Mouse (Mus musculus) brain, embryonic 14.5 days (tissue): ENCODE measurements around the gene Atg14.

ENCODE experiments used
- CTCF ChIP-seq: fragments of 200-500 bp; IDR thresholded peaks from 2 replicates; pipeline ENCODE4 v1.5.1; 2012; ENCODE audit warnings: inconsistent platforms, mild to moderate bottlenecking, moderate library complexity, borderline replicate concordance; ENCODE audit not compliant: insufficient read depth, insufficient read length; ENCODE audit errors: extremely low read depth
- POLR2A ChIP-seq: fragments of 200-500 bp; IDR thresholded peaks from 2 replicates; pipeline ENCODE4 v1.6.1; 2012; ENCODE audit warnings: mild to moderate bottlenecking, inconsistent platforms, borderline replicate concordance; ENCODE audit not compliant: poor library complexity, insufficient read depth, insufficient read length, severe bottlenecking; ENCODE audit errors: extremely low read depth

- TF ChIP-seq CTCF (no peak), POLR2A (no peak)
Measured at GRCm38 (mm10) chr14:47542283-47542682, 28.2 kb downstream of the Atg14 start.
